Mouse (Mus musculus) lung, postnatal 0 days (tissue): ENCODE measurements around the gene Klhl29. TPM values are rescaled to one million over a fixed set of nuclear protein-coding genes. Genes with fewer than 3 reads are reported as not detected.

Experiments
- ATAC-seq: fragments of 200-750 bp; cut with Nextera tagmentation; 2 replicates; pipeline ENCODE4 v1.8.0; 2017; ENCODE audit warnings: moderate library complexity
- DNase-seq: peaks from one replicate; pipeline ENCODE4 v3.0.0-alpha.2; 2016; ENCODE audit warnings: low spot score
- H3K27ac ChIP-seq: fragments of 300-500 bp; sonication (generic); 2 replicates; pipeline ENCODE4 v1.5.1; 2014; ENCODE audit warnings: antibody characterized with exemption, mild to moderate bottlenecking, low read length, mixed read lengths
- H3K27me3 ChIP-seq: fragments of 300-500 bp; sonication (generic); replicated peaks from 2 replicates; pipeline ENCODE4 v1.6.1; 2014; ENCODE audit warnings: low read length, mixed read lengths; ENCODE audit not compliant: insufficient read depth
- H3K36me3 ChIP-seq: fragments of 300-500 bp; sonication (generic); 2 replicates; pipeline ENCODE4 v1.6.1; 2014; ENCODE audit warnings: low read length, mixed read lengths; ENCODE audit not compliant: insufficient read depth
- H3K4me1 ChIP-seq: fragments of 300-500 bp; sonication (generic); 2 replicates; pipeline ENCODE4 v1.6.1; 2014; ENCODE audit warnings: antibody characterized with exemption, low read depth, low read length, mixed read lengths; ENCODE audit not compliant: insufficient read depth
- H3K4me2 ChIP-seq: fragments of 300-500 bp; sonication (generic); replicated peaks from 2 replicates; pipeline ENCODE4 v1.6.1; 2014; ENCODE audit warnings: low read depth, mild to moderate bottlenecking, low read length, moderate library complexity, mixed read lengths
- H3K4me3 ChIP-seq: fragments of 300-500 bp; sonication (generic); 2 replicates; pipeline ENCODE4 v1.5.1; 2014; ENCODE audit warnings: low read depth, low read length
- H3K9ac ChIP-seq: fragments of 300-500 bp; sonication (generic); replicated peaks from 2 replicates; pipeline ENCODE4 v1.6.1; 2014; ENCODE audit warnings: low read depth, mild to moderate bottlenecking
- H3K9me3 ChIP-seq: fragments of 300-500 bp; sonication (generic); 2 replicates; pipeline ENCODE4 v1.6.1; 2016; ENCODE audit warnings: low read length, mixed read lengths
- CTCF ChIP-seq: IDR thresholded peaks from 2 replicates; pipeline ENCODE4 v1.5.1; 2016; ENCODE audit warnings: antibody characterized with exemption, mild to moderate bottlenecking
- EP300 ChIP-seq: IDR thresholded peaks from 2 replicates; pipeline ENCODE4 v1.6.1; 2016; ENCODE audit warnings: antibody characterized with exemption, mild to moderate bottlenecking, control low read depth
- WGBS: fragments of 180-500 bp; shearing (Covaris S2); extraction: QIAGEN DNeasy Blood & Tissue Kit; methylation state at CpG from one replicate; pipeline ENCODE4 v1.1.7; 2014; 5-methylcytosine and 5-hydroxymethylcytosine counted together
- polyA plus RNA-seq: library from polyadenylated mRNA; unstranded; fragments of >200 nt; fragmentation: Nextera tagmentation; extraction: Ambion mirVana; gene quantifications from 2 replicates; pipeline ENCODE4 v1.2.1, GENCODE M21; 2015

Gene Klhl29
- polyA plus RNA-seq: 0.23 and 0.33 TPM in 2 replicates

GRCm38 (mm10) chr12:5375616-5376461, at the start of gene Klhl29:
Gene Klhl29 (minus strand): TSS chr12:5375682.
- H3K4me1 ChIP-seq: peaks cover 8% of the 10 kb centered on the region; the same call in 1 of the 2 replicates
- no peaks in the 10 kb centered on the region for H3K9me3 ChIP-seq
- H3K36me3 ChIP-seq: no peaks in the 10 kb centered on the region
- peaks cover 18% of the 10 kb centered on the region; the same call in 1 of the 2 replicates for H3K27me3 ChIP-seq
- DNase-seq (peak; percentile 79), ATAC-seq (peak; percentile 95)
- H3K9ac ChIP-seq: peak within 1 kb of the TSS; percentile 19; the same call in 1 of the 2 replicates
- peak within 1 kb of the TSS; percentile 99 for H3K4me2 ChIP-seq
- 3% methylated on average over 39 of the region's 66 CpGs for WGBS
- TF ChIP-seq EP300: no peak
- H3K27ac ChIP-seq: no peak within 1 kb of the TSS
- H3K4me3 ChIP-seq: peak within 1 kb of the TSS; percentile 63

DNA sequence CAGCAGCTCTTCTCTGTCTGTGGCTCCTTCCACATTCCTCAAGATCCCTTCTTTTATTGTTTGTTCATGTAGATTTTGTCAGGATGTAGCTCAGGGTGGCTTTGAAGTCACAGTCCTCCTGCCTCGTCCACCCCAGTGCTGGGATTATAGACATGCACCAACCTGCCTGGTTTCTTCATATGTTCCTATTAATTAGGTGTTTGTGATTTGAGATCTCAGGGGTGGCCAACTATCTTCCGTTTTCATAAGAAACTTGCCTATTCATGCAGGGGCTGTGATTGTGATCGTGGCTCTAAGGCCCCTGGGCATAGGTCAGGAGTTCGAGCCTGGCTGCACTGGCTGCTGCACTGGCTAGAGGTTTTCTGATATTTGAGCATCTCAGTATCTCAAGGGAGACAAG, 49.8 kb upstream of the Klhl29 start:
- TF ChIP-seq CTCF (no peak), EP300 (no peak)
- H3K27me3 ChIP-seq: no peaks in the 10 kb centered on the region
- H3K4me3 ChIP-seq: no peak overlapping the region
- ATAC-seq: no peak
- no peak overlapping the region for H3K27ac ChIP-seq
- H3K4me2 ChIP-seq: no peak overlapping the region
- 59% methylated on average over 4 of the region's 4 CpGs for WGBS
- no peak overlapping the region for H3K9ac ChIP-seq
- no peaks in the 10 kb centered on the region for H3K4me1 ChIP-seq
- H3K9me3 ChIP-seq: no peaks in the 10 kb centered on the region
- H3K36me3 ChIP-seq: no peaks in the 10 kb centered on the region
- DNase-seq: no peak

- Histone ChIP-seq H3K27me3 (no peaks in the 10 kb centered on the region), H3K27ac (no peak overlapping the region), H3K4me3 (no peak overlapping the region), H3K4me1 (no peaks in the 10 kb centered on the region), H3K9ac (no peak overlapping the region), H3K36me3 (no peaks in the 10 kb centered on the region), H3K9me3 (no peaks in the 10 kb centered on the region), H3K4me2 (no peak overlapping the region)
- WGBS: 43% methylated on average over 3 of the region's 3 CpGs
- DNase-seq: no peak
- no peak for ATAC-seq
- TF ChIP-seq EP300 (no peak), CTCF (no peak)
These were observed 40.3 kb upstream of the Klhl29 start for GRCm38 (mm10) chr12:5415806-5416205.

GRCm38 (mm10) chr12:5413976-5414375, 38.5 kb upstream of the Klhl29 start:
- no peak for ATAC-seq
- H3K9me3 ChIP-seq: no peaks in the 10 kb centered on the region
- TF ChIP-seq CTCF (no peak), EP300 (no peak)

GRCm38 (mm10) chr12:5411761-5412537, 36.5 kb upstream of the Klhl29 start:
- Histone ChIP-seq H3K27me3 (no peaks in the 10 kb centered on the region), H3K27ac (no peak overlapping the region), H3K4me3 (no peak overlapping the region), H3K4me2 (no peak overlapping the region), H3K9ac (no peak overlapping the region), H3K9me3 (no peaks in the 10 kb centered on the region), H3K36me3 (no peaks in the 10 kb centered on the region), H3K4me1 (0 out of 2 replicates have a peak, but pooled peaks cover 2% of the 10 kb centered on the region)
- WGBS: 61% methylated on average over 13 of the region's 13 CpGs
- no peak for DNase-seq
- no peak for TF ChIP-seq EP300
- no peak for TF ChIP-seq CTCF
- ATAC-seq: no peak

More at GRCm38 (mm10) chr12:5413976-5414375, 38.5 kb upstream of the Klhl29 start:
- no peaks in the 10 kb centered on the region for H3K36me3 ChIP-seq
- no peak overlapping the region for H3K27ac ChIP-seq
- H3K4me2 ChIP-seq: no peak overlapping the region
- no peak overlapping the region for H3K9ac ChIP-seq
- no peak overlapping the region for H3K4me3 ChIP-seq
- H3K4me1 ChIP-seq: 0 out of 2 replicates have a peak, but pooled peaks cover 2% of the 10 kb centered on the region
- no peaks in the 10 kb centered on the region for H3K27me3 ChIP-seq
- no peak for DNase-seq

GRCm38 (mm10) chr12:5411346-5411745, 35.9 kb upstream of the Klhl29 start:
- H3K4me3 ChIP-seq: no peak overlapping the region
- H3K4me2 ChIP-seq: no peak overlapping the region
- ATAC-seq: no peak
- DNase-seq: no peak
- 78% methylated on average over 4 of the region's 4 CpGs for WGBS
- H3K4me1 ChIP-seq: 0 out of 2 replicates have a peak, but pooled peaks cover 2% of the 10 kb centered on the region
- TF ChIP-seq CTCF (no peak), EP300 (no peak)
- no peaks in the 10 kb centered on the region for H3K9me3 ChIP-seq
- H3K27me3 ChIP-seq: no peaks in the 10 kb centered on the region
- H3K27ac ChIP-seq: no peak overlapping the region
- H3K36me3 ChIP-seq: no peaks in the 10 kb centered on the region
- no peak overlapping the region for H3K9ac ChIP-seq
